Mouse (Mus musculus) liver, postnatal 0 days (tissue): Measurements from ENCODE around the gene Ttc16. TPM values are rescaled to one million over a fixed set of nuclear protein-coding genes. Genes with fewer than 3 reads are reported as not detected.

Experiments used
- ATAC-seq: fragments of 200-750 bp; cut with Nextera tagmentation; 2 replicates; pipeline ENCODE4 v1.8.0; 2017; ENCODE audit warnings: mild to moderate bottlenecking, moderate library complexity
- DNase-seq: peaks from one replicate; pipeline ENCODE4 v3.0.0-alpha.2; 2016
- H3K27ac ChIP-seq: fragments of 300-500 bp; sonication (generic); 2 replicates; pipeline ENCODE4 v1.5.1; 2014; ENCODE audit warnings: antibody characterized with exemption, moderate library complexity, mild to moderate bottlenecking, low read depth
- H3K27me3 ChIP-seq: fragments of 300-500 bp; sonication (generic); 2 replicates; pipeline ENCODE4 v1.6.1; 2014; ENCODE audit warnings: low read length, control low read depth, mixed read lengths; ENCODE audit not compliant: insufficient read depth
- H3K36me3 ChIP-seq: fragments of 300-500 bp; sonication (generic); replicated peaks from 2 replicates; pipeline ENCODE4 v1.6.1; 2014; ENCODE audit warnings: mild to moderate bottlenecking, control low read depth, low read length, moderate library complexity, mixed read lengths; ENCODE audit not compliant: insufficient read depth
- H3K4me1 ChIP-seq: fragments of 300-500 bp; sonication (generic); 2 replicates; pipeline ENCODE4 v1.6.1; 2014; ENCODE audit warnings: antibody characterized with exemption, mild to moderate bottlenecking, control low read depth; ENCODE audit not compliant: insufficient read depth
- H3K4me2 ChIP-seq: fragments of 300-500 bp; sonication (generic); 2 replicates; pipeline ENCODE4 v1.6.1; 2014; ENCODE audit warnings: low read depth, mild to moderate bottlenecking, low read length, moderate library complexity, mixed read lengths
- H3K4me3 ChIP-seq: fragments of 300-500 bp; sonication (generic); 2 replicates; pipeline ENCODE4 v1.5.1; 2014; ENCODE audit warnings: low read depth, low read length
- H3K9ac ChIP-seq: fragments of 300-500 bp; sonication (generic); replicated peaks from 2 replicates; pipeline ENCODE4 v1.6.1; 2014; ENCODE audit warnings: mild to moderate bottlenecking, moderate library complexity
- H3K9me3 ChIP-seq: fragments of 300-500 bp; sonication (generic); 2 replicates; pipeline ENCODE4 v1.6.1; 2016; ENCODE audit warnings: mild to moderate bottlenecking, control low read depth, low read length, mixed read lengths
- CTCF ChIP-seq: sonication (generic); IDR thresholded peaks from 2 replicates; pipeline ENCODE4 v1.5.1; 2016; ENCODE audit warnings: antibody characterized with exemption, low read depth
- EP300 ChIP-seq: IDR thresholded peaks from 2 replicates; pipeline ENCODE4 v1.6.1; 2016; ENCODE audit warnings: antibody characterized with exemption, low read depth, mild to moderate bottlenecking
- WGBS: fragments of 180-500 bp; shearing (Covaris S2); extraction: QIAGEN DNeasy Blood & Tissue Kit; methylation state at CpG from one replicate; pipeline ENCODE4 v1.1.7; 2014; ENCODE audit not compliant: insufficient replicate concordance; 5-methylcytosine and 5-hydroxymethylcytosine counted together
- polyA plus RNA-seq: library from polyadenylated mRNA; unstranded; fragments of >200 nt; fragmentation: Nextera tagmentation; extraction: Ambion mirVana; gene quantifications from 2 replicates; pipeline ENCODE4 v1.2.1, GENCODE M21; 2015

Gene Ttc16
- polyA plus RNA-seq, 1 experiment from 2014 or later, result 0.08 TPM

DNA sequence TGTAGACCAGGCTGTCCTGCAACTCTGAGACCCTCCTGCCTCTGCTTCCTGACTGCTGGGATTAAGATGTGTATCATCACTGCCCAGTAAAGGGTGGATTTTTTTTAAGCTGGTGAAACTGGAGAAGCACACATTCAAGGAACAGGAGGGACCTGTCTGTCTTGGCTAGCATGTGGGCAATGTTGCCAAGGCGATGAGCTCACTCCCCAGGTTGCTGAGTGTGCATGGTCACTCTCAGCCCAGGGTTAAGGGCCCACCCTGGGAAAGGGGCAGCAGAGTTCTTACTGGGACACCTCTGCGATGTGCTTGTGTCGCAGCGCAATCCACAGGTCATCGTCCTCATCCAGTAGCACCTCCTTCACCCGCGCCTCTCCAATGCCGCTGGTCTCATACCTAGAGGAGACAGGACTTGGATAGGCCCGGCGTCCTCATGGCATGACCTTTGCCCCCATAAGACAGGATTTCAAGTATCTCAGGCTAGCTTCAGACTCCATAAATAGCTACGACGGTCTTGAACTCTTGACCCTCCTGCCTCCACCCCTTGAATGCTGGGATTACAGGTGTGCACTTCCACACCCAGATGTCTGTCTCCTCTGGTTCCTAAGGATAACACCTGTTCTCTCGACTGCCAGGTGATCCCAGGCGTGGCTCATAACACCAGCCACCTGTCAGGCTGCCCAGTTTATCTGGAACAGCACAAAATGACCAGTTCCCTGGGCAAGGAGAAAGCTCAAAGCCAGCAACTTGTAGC, 33.6 kb upstream of the Ttc16 start:
- no peaks in the 10 kb centered on the region for H3K4me1 ChIP-seq
- no peak overlapping the region for H3K27ac ChIP-seq
- WGBS, result 86% methylated on average over 14 of the region's 14 CpGs
- ATAC-seq, result no peak
- no peak for DNase-seq
- no peak overlapping the region for H3K4me3 ChIP-seq
- H3K36me3 ChIP-seq, result no peaks in the 10 kb centered on the region
- H3K9me3 ChIP-seq, result no peaks in the 10 kb centered on the region
- TF ChIP-seq CTCF, result no peak
- no peak for TF ChIP-seq EP300
- no peak overlapping the region for H3K4me2 ChIP-seq
- H3K9ac ChIP-seq, result no peak overlapping the region
- no peaks in the 10 kb centered on the region for H3K27me3 ChIP-seq

DNA sequence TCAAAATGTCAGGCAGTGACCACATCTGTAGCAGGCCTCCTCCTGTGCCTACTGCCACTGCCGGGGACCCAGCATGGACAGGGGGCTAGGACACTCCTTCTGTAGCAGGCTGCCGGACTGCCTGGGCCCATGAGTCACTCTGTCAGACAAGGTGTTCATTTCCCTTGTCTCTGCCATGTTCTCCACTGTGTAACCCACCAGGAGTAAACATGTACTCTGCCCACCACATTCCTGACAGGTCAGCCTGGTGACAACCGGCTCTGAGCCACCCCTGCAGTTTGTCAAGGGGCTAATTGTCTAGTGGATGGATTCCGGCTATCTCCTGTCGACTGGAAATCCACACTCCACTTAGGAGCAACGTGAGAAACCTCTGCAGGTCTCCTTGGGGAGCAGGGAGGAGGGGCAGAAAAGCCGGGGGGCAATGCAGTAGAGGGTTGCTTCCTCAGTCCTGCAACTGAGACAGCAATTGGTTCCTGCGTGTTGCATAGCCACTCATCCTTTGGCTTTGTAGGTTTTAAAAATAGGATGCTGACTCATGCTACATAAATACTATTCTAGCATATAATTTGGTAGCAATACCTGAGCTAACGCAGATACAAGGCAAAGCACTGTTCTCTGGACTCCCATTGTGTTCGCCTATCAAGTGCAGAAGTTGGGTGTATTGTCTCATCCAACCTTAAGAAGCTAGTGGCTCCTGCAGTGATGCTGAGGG, 23.0 kb upstream of the Ttc16 start:
- Histone ChIP-seq H3K4me3 (no peak overlapping the region), H3K9ac (no peak overlapping the region), H3K4me1 (no peaks in the 10 kb centered on the region), H3K27ac (no peak overlapping the region), H3K36me3 (peaks cover 2% of the 10 kb centered on the region; the same call in 1 of the 2 replicates), H3K4me2 (no peak overlapping the region), H3K9me3 (no peaks in the 10 kb centered on the region), H3K27me3 (no peaks in the 10 kb centered on the region)
- WGBS, result 60% methylated on average over 10 of the region's 10 CpGs
- TF ChIP-seq CTCF, result no peak
- no peak for TF ChIP-seq EP300
- no peak for ATAC-seq
- DNase-seq, result no peak

DNA sequence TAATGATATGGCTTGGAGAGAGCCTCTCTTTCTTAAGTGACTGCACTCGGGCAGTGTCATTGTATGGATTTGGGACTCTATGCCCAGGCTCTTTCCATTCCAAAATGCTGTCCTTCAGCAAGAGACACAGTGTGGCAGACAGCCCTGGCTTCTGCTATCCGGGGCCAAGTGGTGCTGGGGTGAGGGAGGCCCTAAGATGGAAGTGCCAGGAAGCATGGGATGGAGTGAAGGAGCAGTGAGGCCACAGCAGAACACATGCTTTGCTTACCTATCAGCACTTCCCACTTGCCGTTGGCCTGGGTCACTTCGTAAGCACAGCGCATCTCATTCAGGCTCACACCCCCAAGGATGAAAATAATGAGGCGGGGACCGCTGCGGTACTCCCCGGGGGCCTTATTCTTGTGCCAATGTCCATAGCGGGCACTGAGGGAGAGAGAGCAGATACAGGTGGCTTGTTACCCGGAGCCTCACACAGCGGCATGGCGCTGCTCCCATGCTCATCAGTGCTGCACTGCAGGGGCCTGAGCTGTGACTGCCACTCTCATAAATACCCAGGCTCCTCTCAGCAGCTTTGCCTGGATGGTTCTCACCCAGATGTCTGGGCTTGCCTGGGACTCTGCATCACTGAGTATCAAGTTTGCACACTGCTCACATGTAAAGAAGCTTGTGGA, 20.4 kb upstream of the Ttc16 start:
- H3K27ac ChIP-seq, result no peak overlapping the region
- DNase-seq (no peak), ATAC-seq (no peak)
- no peaks in the 10 kb centered on the region for H3K27me3 ChIP-seq
- no peaks in the 10 kb centered on the region for H3K4me1 ChIP-seq
- H3K4me2 ChIP-seq, result no peak overlapping the region
- H3K36me3 ChIP-seq, result peaks cover 2% of the 10 kb centered on the region; the same call in 1 of the 2 replicates
- H3K4me3 ChIP-seq, result no peak overlapping the region
- TF ChIP-seq EP300 (no peak), CTCF (no peak)
- no peak overlapping the region for H3K9ac ChIP-seq
- WGBS, result 88% methylated on average over 13 of the region's 13 CpGs
- H3K9me3 ChIP-seq, result no peaks in the 10 kb centered on the region

DNA sequence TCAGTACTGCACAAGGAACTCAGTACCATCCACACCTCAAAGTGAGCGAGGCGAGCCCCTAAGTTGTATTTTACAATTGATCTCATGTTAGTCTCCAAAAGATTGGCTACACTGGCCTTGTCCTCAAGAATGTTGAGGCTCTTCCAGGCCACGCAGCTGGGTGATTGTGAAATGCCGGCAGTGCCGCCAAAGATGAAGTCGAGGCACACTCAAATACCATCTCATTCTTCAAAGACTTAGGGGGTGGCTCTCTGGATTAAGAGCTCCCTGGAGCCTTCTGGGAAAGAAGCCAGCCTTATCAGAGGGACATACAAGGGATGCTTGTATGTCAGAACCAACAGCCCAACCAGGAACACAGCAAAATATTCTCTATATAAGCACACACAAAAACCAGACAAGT, 15.9 kb upstream of the Ttc16 start:
- DNase-seq, result no peak
- no peak for TF ChIP-seq CTCF
- TF ChIP-seq EP300, result no peak

DNA sequence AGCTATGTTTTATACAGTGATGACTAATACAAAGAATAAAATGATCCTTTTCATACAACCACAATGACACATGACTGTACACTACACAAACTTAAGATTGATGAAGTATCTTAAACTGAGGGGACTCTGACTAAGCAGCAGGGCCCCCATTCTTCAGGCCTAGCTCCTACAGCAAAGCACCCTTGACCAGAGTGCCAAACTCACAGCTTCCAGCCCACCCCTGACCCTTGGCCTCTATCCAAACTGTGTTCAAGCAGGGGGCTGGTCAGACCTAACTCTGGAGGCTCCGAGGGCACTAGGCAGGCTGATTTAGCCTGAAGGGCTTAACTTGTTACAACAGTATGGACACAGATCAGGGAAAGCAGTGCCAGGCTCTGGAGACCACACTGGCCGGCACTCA, 13.1 kb upstream of the Ttc16 start:
- Histone ChIP-seq H3K4me1 (no peaks in the 10 kb centered on the region), H3K36me3 (no peaks in the 10 kb centered on the region), H3K27ac (no peak overlapping the region), H3K4me2 (no peak overlapping the region), H3K4me3 (no peak overlapping the region), H3K27me3 (no peaks in the 10 kb centered on the region), H3K9ac (no peak overlapping the region; the same call in 1 of the 2 replicates), H3K9me3 (no peaks in the 10 kb centered on the region)
- no peak for DNase-seq
- ATAC-seq, result no peak
- TF ChIP-seq CTCF (no peak), EP300 (no peak)
- 56% methylated on average over 2 of the region's 2 CpGs for WGBS

More for the DNA sequence above, 15.9 kb upstream of the Ttc16 start:
- Histone ChIP-seq H3K27ac (no peak overlapping the region), H3K9me3 (no peaks in the 10 kb centered on the region), H3K4me1 (no peaks in the 10 kb centered on the region), H3K36me3 (no peaks in the 10 kb centered on the region), H3K9ac (no peak overlapping the region), H3K4me2 (no peak overlapping the region), H3K4me3 (no peak overlapping the region), H3K27me3 (no peaks in the 10 kb centered on the region)
- ATAC-seq, result no peak
- 69% methylated on average over 6 of the region's 6 CpGs for WGBS

DNA sequence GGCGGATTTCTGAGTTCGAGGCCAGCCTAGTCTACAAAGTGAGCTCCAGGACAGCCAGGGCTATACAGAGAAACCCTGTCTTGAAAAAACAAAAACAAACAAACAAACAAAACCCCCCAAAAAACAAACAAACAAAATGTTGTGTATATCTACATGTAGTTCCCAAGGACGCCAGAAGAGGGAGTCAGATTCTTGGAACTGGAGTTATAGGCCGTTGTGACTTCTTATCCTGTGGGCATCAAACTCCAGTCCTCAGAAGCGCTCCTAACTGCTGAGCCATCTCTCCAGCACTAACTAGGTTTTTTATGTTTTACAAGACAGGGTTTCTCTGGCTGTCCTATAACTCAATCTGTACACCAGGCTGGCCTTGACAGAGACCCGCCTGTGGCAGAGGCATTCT, 11.7 kb upstream of the Ttc16 start:
- no peaks in the 10 kb centered on the region for H3K27me3 ChIP-seq
- 50% methylated on average over 6 of the region's 6 CpGs for WGBS
- no peaks in the 10 kb centered on the region for H3K36me3 ChIP-seq
- TF ChIP-seq CTCF (peak; percentile 66), EP300 (no peak)
- no peaks in the 10 kb centered on the region for H3K4me1 ChIP-seq
- DNase-seq, result no peak
- no peak for ATAC-seq
- H3K27ac ChIP-seq, result no peak overlapping the region
- H3K4me2 ChIP-seq, result no peak overlapping the region
- no peaks in the 10 kb centered on the region for H3K9me3 ChIP-seq
- H3K9ac ChIP-seq, result no peak overlapping the region
- H3K4me3 ChIP-seq, result no peak overlapping the region
